Mouse (Mus musculus): ENCODE data around the gene Gabra3. TPM values are rescaled to one million over a fixed set of nuclear protein-coding genes. Genes with fewer than 3 reads are reported as not detected.

Gabra3 gene
- under 1 TPM; 0.17 to 0.46 (median 0.20) TPM for total RNA-seq (2022)

DNA sequence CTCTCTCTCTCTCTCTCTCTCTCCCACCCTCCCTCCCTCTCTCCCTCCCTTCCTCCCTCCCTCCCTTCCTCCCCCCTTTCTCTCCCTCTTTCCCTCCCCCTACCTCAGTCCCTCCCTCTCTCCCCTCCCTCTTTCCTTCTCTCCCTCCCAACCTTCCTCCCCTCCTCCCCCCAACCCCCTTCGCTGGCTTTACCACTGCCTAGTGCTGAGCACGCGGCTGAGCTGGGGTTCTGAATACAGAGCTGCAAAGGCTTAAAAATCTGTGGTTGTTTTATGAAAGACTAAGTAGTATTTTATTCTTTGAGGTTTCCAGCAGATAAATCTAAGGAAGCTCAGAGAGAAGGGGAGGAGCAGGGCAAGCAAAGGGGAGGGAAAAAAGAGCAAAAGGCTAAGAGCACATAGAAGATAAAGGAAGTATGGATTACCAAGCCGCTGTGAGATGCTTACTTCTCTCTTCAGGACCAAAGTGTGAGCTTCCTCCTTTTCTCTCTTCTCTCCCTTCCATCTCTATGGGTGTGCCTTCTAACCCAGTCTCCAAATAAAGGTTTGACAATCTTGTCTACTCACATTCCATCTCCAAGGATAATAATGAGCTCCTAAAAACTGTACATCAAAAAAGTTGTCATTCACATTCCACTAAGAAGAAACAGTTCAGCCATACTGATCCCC, at the start of gene Gabra3:
TSS of gene Gabra3 (minus strand) at position 619 of the 669 bp plus-strand sequence.
- DNase-seq (ENCODE audit: low spot score) = no peak

DNA sequence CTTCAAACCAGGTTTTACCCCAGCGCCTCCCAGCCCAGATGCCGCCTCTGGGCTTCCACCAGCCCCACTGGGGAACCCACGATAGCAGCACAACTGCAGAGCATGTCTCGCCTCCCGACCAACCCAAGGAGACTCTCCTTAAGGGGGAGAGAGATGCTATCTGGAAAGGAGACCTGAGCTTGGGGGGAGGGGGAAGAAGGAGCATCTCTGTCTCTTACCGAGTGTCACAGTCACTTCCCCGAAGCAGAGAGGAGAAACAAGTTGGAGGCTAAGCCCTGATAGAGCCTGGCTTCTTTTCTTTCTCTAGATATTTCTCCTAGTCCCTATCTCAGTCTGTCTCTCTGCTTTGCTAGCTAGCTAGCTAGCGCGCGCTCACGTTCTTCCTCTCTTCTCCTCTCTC, 859 bp downstream of the Gabra3 start:
- no peak for DNase-seq (ENCODE audit: low spot score)

- no peak for DNase-seq (ENCODE audit: low spot score)
These were observed 1.3 kb downstream of the Gabra3 start for GRCm38 (mm10) chrX:72655381-72655780.

GRCm38 (mm10) chrX:72650688-72651087, 6.0 kb downstream of the Gabra3 start:
- no peak for DNase-seq (ENCODE audit: low spot score)

DNA sequence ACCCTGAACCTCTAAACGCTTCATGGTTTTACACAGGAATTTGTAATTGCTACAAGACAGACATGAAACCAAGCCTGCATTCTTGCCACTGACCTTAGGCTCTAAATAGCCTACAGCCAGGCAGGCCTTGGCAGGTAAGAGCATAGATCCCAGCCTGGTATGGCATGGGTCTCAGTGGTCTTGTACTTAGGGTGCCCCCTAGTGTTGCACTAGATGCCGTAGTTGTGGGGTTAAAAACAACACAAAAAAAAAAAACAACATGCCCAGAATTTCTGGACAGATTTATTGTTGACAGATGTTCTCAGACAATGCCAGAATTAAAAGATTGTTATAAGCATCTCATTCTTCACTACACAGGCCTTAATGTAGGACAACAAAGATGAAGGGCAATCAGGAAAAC, 12.0 kb downstream of the Gabra3 start:
- no peak for DNase-seq (ENCODE audit: low spot score)

DNA sequence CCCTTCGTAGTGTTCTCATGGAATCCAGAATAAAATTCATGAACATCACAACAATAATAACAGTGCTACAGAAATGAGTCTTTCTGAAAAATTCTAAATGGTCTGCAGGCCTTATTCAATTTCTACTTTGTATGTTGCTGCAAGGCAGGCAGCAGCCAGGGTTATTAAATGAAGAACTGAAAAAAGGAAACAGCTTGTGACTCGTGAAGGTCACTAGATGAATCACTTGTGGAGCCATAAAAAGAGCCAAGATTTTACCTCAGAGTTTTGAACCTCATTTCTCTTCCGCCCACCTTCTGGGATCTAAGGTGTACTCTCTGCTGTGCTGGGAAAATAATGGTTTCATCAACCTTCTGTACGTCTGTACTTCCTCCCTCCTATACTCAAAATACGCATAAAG, 159.4 kb downstream of the Gabra3 start:
- no peak for DNase-seq (ENCODE audit: low spot score)

- no peak for DNase-seq (ENCODE audit: low spot score)
These were observed 166.8 kb downstream of the Gabra3 start for GRCm38 (mm10) chrX:72489806-72490205.

GRCm38 (mm10) chrX:72386758-72387157, 269.9 kb downstream of the Gabra3 start, which contains the start of gene Magea10:
Magea10 (minus strand) TSS chrX:72386858.
- DNase-seq (ENCODE audit: low spot score) = no peak

Small RNA genes within 50 kb of the gene (microRNA-seq; reads per million reads assigned to microRNA genes)
- gene Mir105 (not detected), gene Mir767 (not detected)

Other genes starting within 250 kb of the Gabra3 start
- gene Gabrq, start 168.3 kb upstream of the Gabra3 start, total RNA-seq (2022) = under 1 TPM in 1 of 4 experiments, not detected in 3; 0.14 TPM